Mouse (Mus musculus) urinary bladder, postnatal 36 days (tissue): Measurements from ENCODE around the gene Laptm5.

Experiments used
- DNase-seq, 2 experiments: peaks; one replicate each; pipeline ENCODE4 v3.0.0; 2022; ENCODE audit warnings: low spot score in 2 of 2, mixed read lengths in 1 of 2

The Laptm5 gene

GRCm38 (mm10) chr4:130899383-130899781 is 13.5 kb upstream of the Laptm5 start:
- no peak for DNase-seq

DNA sequence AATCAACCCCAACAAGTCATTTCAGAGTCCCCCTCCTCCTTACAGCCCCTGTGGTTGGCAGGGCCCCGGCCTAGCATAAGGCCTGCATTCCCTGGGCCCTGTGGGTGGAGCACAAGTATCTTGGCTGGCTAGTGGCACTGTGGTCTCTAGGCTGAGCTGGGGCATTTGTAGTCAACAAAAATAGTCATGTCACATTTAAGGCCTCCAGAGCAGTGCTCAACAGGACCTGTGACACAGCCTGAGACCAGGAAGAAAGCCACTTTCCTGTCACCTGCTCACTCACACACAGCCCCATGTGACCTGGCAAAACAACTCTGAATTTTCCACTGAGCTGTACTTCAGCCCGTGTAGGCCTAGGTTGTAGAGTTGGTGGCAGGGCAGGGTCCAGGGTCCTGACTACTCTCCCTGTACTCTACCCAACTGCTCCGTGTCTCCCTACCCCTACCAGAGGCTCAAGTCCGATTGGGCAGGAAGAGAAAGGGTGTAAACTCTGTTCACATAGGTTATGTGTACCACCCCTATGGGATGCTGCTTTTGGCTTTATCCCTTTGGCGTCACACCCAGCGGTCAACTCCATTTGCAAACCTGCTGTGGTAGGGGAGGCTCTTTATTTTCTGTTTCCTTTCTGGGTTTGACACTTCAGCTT is 13.0 kb upstream of the Laptm5 start:
- no peak for DNase-seq

GRCm38 (mm10) chr4:130900746-130901145 is 12.2 kb upstream of the Laptm5 start:
- DNase-seq, result no peak

DNA sequence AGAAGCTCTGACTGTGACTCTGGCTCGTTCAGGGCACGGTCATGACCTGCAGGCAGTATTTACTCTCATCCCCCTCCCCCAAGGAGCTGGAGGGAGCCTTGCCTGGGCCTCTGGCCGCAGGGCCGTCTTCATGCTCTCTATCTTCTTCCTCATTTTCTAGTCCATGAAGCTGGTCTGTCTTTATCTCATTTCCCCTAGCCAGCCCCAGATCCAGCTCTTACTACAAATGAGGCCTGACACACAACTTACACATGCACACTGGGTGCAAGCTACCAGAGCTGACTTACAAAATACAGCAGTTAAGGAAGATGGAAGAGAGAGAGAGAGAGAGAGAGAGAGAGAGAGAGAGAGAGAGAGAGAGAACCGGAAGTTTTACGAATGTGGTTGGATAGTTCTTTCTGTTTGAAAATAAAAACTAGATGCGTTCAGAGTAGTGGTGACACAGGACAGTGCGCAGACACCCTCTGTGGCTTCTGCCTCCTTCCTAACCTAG is 10.6 kb upstream of the Laptm5 start:
- no peak for DNase-seq

DNA sequence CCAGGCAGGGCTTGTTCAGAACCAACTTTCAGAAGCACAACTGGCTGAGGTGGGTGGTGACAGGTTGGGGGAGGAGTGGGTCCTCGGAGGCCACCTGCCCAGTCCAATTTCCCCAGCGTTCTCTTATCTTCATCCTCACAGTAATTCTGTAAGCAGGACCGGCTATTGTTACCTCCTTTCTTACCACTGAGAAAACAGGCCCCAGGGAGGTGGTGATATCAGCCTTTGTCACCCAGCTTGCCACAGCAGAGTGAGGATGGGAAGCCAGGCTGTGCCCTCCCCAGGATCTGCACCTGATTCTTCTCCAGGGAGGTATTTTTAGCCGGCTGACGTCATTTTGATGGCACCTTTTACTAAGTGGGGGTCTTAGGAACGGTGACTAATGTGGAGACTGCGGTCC is 7.9 kb upstream of the Laptm5 start:
- DNase-seq, result no peak

GRCm38 (mm10) chr4:130905882-130906281 is 7.0 kb upstream of the Laptm5 start:
- DNase-seq, result no peak

GRCm38 (mm10) chr4:130906296-130906695 is 6.6 kb upstream of the Laptm5 start:
- DNase-seq, result peak in 1 of 2 experiments; percentile 67

GRCm38 (mm10) chr4:130907200-130908069 is 5.5 kb upstream of the Laptm5 start:
- DNase-seq, result no peak

DNA sequence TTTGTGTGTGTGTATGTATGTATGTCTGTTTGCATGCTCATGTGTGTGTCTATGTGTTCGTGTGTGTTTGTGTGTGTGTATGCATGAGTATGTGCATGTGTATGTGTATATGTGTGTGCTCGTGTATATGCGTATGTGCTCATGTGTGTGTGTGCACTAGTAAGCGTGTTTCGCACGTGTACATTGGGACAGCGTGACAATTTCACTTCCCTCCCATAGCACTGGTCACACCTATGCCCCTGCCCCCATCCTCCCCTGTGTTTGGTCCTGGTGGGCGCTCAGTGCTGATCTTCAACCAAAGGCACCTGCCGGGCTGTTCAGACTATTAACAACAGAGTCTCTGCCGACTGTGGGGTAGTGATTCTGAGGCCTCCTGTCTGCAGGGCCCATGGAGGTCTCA is 4.8 kb upstream of the Laptm5 start:
- no peak for DNase-seq

DNA sequence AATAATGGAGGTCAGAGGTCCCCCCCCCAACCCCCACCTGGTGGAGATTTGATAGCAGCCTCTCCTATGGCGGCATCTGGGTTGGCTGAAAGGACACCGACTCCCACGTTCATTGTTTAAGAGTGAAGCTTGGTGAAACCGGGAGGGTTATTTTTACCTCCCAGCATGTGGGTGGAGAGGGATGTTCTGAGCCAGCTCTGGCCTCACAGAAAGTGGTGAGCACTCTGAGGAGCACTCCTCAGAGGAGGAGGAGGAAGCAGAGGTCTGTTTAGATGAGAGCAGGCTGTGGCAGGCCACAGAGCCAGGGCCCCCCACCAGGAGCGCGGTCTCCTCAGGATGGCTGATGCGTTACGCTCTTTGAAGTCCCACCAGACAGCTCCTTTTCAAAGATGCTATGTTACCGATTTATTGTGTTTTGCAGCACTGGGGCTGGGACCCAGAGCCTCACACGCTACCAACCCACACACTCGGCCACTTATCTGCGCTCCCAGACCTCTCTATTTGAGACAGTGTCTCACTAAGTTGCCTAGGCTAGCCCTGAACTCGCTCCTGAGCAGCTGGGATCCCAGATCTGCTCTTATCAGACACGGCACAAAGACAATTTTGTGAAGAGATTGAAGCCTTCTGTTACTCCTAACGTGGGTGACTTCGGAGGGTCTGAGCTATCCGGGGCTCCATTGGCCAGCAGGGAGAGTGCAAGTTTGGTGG is 3.6 kb upstream of the Laptm5 start:
- no peak for DNase-seq

- DNase-seq, result no peak
Measured at GRCm38 (mm10) chr4:130910666-130911065, 2.3 kb upstream of the Laptm5 start.

DNA sequence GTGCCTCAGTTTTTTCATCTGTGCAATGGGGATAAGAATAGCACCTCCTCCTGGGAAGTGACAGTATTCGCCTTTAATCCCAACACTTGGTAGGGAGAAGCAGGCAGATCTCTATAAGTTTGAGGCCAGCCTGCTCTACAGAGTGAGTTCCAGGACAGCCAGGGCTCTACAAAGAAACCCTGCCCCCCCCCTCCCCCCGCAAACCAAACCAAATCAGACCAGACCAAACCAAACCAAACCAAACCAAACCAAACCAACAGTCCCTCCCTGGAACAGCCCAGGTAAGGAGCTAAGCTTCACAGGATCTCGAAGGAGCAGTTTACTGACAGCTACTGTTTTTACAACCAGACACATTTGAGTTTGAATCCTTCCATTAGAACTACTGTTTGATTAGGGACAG is 299 bp upstream of the Laptm5 start:
- DNase-seq, result no peak

DNA sequence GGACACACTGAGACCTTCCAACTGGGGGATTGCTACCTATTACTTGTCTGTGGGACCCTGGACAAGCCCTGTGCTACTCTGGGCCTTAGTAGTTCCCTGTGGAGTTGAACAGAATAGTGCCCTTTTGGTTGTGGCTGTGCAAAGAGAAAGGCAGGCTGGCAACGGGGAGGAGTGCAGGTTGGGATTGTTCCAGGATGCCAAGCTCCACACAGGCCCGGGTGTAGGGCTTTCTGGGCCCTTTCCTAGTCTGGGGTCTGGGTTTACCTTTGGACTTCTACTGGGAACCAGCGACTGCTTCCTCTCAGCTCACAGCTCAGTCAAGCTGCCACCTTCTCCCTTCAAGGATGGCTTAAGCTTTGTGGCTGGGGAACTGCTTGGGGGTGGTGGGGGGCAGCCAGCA is 586 bp downstream of the Laptm5 start:
- DNase-seq, result no peak

DNA sequence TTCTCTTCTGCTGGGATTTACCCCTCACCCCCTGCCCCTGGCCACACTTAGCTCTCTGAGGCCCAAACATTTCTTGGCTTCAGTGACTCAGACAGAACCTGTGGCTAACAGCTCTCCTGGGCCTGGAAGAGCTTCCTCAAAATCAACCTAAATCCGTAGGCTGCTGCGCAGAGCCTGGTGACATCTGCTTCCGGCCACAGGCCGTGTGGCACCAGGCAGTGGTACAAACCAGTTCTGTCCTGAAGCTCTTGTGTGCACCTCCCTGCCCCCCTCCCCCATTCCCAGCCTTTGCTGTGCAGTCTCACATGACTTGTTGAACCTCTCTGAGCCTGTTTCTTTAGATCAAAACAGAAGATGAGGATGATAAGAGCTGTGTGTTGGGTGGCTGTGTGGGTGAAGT is 1.1 kb downstream of the Laptm5 start:
- no peak for DNase-seq

GRCm38 (mm10) chr4:130914527-130914926 is 1.6 kb downstream of the Laptm5 start:
- no peak for DNase-seq

DNA sequence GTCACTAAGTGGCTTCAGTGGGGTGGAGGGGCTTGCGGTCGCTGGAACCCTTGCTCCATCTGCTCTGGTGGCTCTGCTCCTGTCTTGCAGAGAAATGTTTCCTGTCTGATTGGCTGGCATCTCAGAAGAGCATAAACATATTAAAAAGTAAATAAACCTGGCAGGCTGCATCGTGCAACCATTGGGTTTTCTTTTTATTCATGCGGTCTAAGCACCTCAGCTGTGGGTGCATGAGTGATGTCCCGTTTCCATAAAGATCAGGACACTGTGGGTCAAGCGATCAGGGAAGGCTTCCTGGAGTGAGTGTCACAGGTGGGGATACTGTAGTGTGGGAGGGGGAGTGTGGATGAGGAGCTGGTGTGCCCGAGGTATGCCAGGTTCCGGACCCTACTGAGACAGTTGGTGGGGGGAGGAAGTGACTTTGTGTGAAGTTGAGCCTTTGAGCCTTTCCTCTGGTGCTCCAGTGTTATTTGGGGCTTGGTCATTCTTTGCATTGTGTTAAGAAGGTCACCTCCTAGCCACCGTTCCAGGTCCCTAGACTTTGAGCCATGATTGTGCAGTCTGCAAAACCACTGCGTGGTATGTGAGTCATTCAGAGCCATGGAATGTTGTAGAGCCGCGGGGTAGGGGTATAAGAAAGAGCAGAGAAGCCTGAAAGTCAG is 2.2 kb downstream of the Laptm5 start:
- DNase-seq, result no peak

GRCm38 (mm10) chr4:130915668-130916035 is 2.7 kb downstream of the Laptm5 start:
- no peak for DNase-seq

- no peak for DNase-seq
Measured at GRCm38 (mm10) chr4:130916639-130917038, 3.7 kb downstream of the Laptm5 start.

DNA sequence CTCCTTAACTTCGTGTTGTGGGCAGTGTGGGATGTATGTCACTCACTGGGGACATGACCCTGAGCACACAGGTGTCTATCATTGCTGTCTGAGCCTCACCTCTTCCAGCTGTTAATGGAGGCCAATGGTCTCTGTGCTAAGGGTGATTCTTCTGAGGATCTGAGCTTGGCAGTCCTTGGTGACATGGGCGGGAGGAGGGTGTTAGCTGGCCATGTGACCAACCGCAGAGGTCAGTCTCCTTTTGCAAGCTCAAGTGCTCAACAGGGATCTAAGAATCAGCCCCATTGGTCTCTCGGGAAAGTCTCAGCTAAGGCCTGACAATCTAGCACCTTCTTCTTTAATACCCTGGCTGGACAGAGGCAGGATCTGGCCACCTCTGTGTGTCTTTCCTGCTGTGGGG is 4.6 kb downstream of the Laptm5 start:
- DNase-seq, result no peak

GRCm38 (mm10) chr4:130918805-130919749 is 6.2 kb downstream of the Laptm5 start:
- no peak for DNase-seq
